Mouse (Mus musculus) heart, embryonic 14.5 days (tissue): ENCODE data around the gene Rps9. TPM values are rescaled to one million over a fixed set of nuclear protein-coding genes. Genes with fewer than 3 reads are reported as not detected.
"Not testable (repeated sequence)": the region's sequence is repeated elsewhere in the genome, so short reads cannot be mapped to it uniquely, and the experiment has no call there.

Experiments
- ATAC-seq: fragments of 200-750 bp; cut with Nextera tagmentation; 2 replicates; pipeline ENCODE4 v1.8.0; 2017; ENCODE audit warnings: low read depth, moderate TSS enrichment; ENCODE audit not compliant: insufficient number of reproducible peaks, insufficient read depth, low FRiP score
- H3K27ac ChIP-seq, 2 experiments: fragments of 200-500 bp in 1 of 2; fragments of 300-500 bp in 1 of 2; sonication (generic) in 1 of 2; replicated peaks in 1 of 2; 2 replicates each; pipeline ENCODE4 v1.5.1; 2012 to 2014; ENCODE audit warnings: low read depth in 2 of 2, low read length in 2 of 2, control low read depth in 1 of 2, mild to moderate bottlenecking in 1 of 2, mixed read lengths in 1 of 2; ENCODE audit not compliant: control insufficient read depth in 1 of 2, insufficient read depth in 1 of 2
- H3K27me3 ChIP-seq: fragments of 300-500 bp; sonication (generic); 2 replicates; pipeline ENCODE4 v1.6.1; 2014; ENCODE audit warnings: mild to moderate bottlenecking, low read length, control low read depth; ENCODE audit not compliant: control insufficient read depth, insufficient read depth
- H3K36me3 ChIP-seq: fragments of 300-500 bp; sonication (generic); 2 replicates; pipeline ENCODE4 v1.6.1; 2014; ENCODE audit warnings: mild to moderate bottlenecking, control low read depth, low read length, mixed read lengths; ENCODE audit not compliant: control insufficient read depth, insufficient read depth
- H3K4me1 ChIP-seq, 2 experiments: fragments of 200-500 bp in 1 of 2; fragments of 300-500 bp in 1 of 2; sonication (generic) in 1 of 2; 2 replicates each; pipeline ENCODE4 v1.6.1; 2012 to 2014; ENCODE audit warnings: low read length in 2 of 2, control low read depth in 1 of 2, mixed read lengths in 1 of 2; ENCODE audit not compliant: control insufficient read depth in 2 of 2, insufficient read depth in 2 of 2
- H3K4me2 ChIP-seq: fragments of 300-500 bp; sonication (generic); 2 replicates; pipeline ENCODE4 v1.6.1; 2014; ENCODE audit warnings: mild to moderate bottlenecking, low read length
- H3K4me3 ChIP-seq, 2 experiments: fragments of 200-500 bp in 1 of 2; fragments of 300-500 bp in 1 of 2; sonication (generic) in 1 of 2; 2 replicates each; pipeline ENCODE4 v1.5.1; 2012 to 2014; ENCODE audit warnings: low read length in 2 of 2, mild to moderate bottlenecking in 2 of 2, control low read depth in 1 of 2, low read depth in 1 of 2, moderate library complexity in 1 of 2; ENCODE audit not compliant: control insufficient read depth in 1 of 2, insufficient read depth in 1 of 2
- H3K9ac ChIP-seq: fragments of 300-500 bp; sonication (generic); 2 replicates; pipeline ENCODE4 v1.6.1; 2014; ENCODE audit warnings: mild to moderate bottlenecking, low read length
- H3K9me3 ChIP-seq: fragments of 300-500 bp; sonication (generic); 2 replicates; pipeline ENCODE4 v1.6.1; 2016; ENCODE audit warnings: low read length, control low read depth; ENCODE audit not compliant: control insufficient read depth
- WGBS: fragments of 180-500 bp; shearing (Covaris S2); extraction: QIAGEN DNeasy Blood & Tissue Kit; methylation state at CpG from one replicate; pipeline ENCODE4 v1.1.7; 2014; 5-methylcytosine and 5-hydroxymethylcytosine counted together
- polyA plus RNA-seq: library from polyadenylated mRNA; unstranded; fragments of >200 nt; fragmentation: Nextera tagmentation; extraction: Ambion mirVana; gene quantifications from 2 replicates; pipeline ENCODE4 v1.2.1, GENCODE M21; 2014

The Rps9 gene
- polyA plus RNA-seq, 1 experiment from 2014 or later, result 1,003 TPM

DNA sequence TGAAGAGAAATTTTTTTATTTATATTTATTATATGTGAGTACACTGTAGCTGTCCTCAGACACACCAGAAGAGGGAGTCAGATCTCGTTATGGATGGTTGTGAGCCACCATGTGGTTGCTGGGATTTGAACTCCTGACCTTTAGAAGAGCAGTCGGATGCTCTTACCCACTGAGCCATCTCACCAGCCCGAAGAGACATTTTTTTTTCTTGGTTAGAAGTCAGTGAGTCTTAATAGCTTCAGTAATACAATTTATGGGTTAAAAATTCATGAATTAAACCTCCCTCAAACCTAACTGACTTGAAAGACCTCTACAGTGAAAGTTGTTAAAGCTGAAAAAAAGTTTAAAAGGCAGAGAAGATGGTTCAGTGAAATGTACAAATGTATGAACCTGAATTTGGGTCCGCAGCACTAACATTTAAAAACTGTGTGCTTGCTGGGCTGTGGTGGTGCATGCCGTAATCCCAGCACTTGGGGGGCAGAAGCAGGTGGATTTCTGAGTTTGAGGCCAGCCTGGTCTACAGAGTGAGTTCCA is 4.7 kb downstream of the Rps9 start:
- WGBS, result 45% methylated on average over 5 of the region's 5 CpGs
- ATAC-seq, H3K27me3 ChIP-seq, H3K9me3 ChIP-seq, H3K4me2 ChIP-seq, H3K27ac ChIP-seq, H3K9ac ChIP-seq, H3K4me3 ChIP-seq: not testable (repeated sequence)
- Histone ChIP-seq H3K36me3 (peaks cover 41% of the 10 kb centered on the region), H3K4me1 (peaks cover 5 to 20% of the 10 kb centered on the region in 2 experiments)

DNA sequence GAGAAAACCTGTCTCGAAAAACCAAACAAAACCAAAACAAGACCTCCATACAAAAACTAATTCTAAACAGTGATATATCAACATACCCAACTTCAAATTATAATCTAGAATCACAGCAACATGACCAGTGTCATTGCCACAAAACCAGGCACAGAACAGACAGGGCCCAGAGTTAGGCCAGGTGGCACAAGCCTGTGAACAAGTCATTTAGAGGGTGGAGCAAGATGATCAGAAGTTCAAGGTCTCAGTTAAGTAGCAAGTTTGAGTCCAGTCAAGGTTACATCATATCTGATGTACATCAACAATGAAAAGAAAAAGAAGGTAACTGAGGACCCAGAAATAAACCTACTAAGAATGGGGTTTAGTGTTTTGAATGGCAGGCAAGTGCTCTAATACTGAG is 5.2 kb downstream of the Rps9 start:
- Histone ChIP-seq H3K4me2 (no peak overlapping the region), H3K27ac (no peak overlapping the region), H3K27me3 (no peaks in the 10 kb centered on the region), H3K9ac (no peak overlapping the region), H3K4me1 (peaks cover 5 to 20% of the 10 kb centered on the region in 2 experiments), H3K9me3 (no peaks in the 10 kb centered on the region), H3K36me3 (peaks cover 41% of the 10 kb centered on the region), H3K4me3 (no peak overlapping the region)
- 77% methylated on average over 1 of the region's 1 CpGs for WGBS
- ATAC-seq, result no peak

DNA sequence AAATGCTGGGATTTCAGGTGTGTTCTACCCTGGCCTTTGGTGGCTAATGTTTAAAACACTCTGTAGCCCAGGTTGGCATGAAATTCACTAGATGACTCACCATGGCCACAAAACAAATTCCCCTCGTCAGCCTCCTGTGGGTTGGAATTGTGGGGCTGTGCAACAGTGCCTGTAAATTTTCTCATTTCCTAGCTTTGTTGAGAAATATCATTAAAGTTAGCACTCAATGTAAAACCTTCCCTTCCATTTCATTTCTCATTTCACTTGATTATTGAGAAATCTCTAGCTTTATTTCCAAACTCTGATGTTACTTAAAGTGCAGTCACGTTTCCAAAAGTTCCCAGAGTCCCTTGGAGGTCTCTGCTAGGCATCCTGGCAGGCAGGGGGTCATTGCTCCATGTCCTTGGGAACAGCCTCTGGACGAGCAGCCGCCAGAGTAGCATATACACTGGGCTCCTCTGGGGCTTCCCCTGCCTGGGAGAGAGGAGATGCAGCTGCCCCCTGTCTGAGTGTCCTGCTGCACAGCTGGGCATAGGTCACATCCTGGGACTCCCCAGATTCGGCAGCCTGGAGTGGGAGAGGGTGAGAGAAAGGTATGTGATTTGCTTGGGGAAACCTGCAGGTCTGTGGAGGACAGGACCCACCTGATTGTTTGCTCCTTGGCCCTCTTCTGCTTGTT is 8.6 kb downstream of the Rps9 start:
- H3K36me3 ChIP-seq, result peaks cover 13% of the 10 kb centered on the region
- no peaks in the 10 kb centered on the region for H3K4me1 ChIP-seq
- H3K4me3 ChIP-seq, result no peak overlapping the region
- no peak for ATAC-seq
- no peaks in the 10 kb centered on the region for H3K9me3 ChIP-seq
- H3K4me2 ChIP-seq, result no peak overlapping the region
- H3K9ac ChIP-seq, result no peak overlapping the region
- H3K27me3 ChIP-seq, result no peaks in the 10 kb centered on the region
- no peak overlapping the region for H3K27ac ChIP-seq
- 29% methylated on average over 5 of the region's 5 CpGs for WGBS

DNA sequence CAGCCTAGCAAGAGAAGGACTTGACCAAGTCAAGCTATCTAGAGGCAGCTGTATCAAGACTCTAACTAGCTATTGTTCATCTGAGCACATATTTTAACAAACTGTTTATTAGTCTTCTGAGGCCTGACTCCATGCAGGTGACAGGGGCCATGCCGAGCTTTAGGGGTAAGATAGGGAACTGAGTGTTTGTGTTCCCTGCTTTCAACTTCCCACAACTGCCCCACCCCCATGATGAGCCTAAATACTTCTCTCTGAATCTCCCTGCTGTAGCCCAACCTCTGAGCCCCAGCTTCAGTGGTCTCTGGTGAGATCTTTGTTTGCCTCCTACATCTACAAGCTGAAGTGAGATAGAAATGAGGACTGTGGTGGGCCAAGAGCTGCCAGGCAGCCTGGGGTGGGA is 11.5 kb downstream of the Rps9 start:
- H3K27me3 ChIP-seq, result no peaks in the 10 kb centered on the region
- ATAC-seq, result no peak
- H3K9ac ChIP-seq, result no peak overlapping the region
- WGBS, result 39% methylated on average over 1 of the region's 1 CpGs
- H3K36me3 ChIP-seq, result peaks cover 2% of the 10 kb centered on the region; the same call in 1 of the 2 replicates
- no peak overlapping the region for H3K4me3 ChIP-seq
- no peak overlapping the region for H3K4me2 ChIP-seq
- H3K4me1 ChIP-seq, result no peaks in the 10 kb centered on the region
- H3K27ac ChIP-seq, result no peak overlapping the region
- H3K9me3 ChIP-seq, result no peaks in the 10 kb centered on the region

DNA sequence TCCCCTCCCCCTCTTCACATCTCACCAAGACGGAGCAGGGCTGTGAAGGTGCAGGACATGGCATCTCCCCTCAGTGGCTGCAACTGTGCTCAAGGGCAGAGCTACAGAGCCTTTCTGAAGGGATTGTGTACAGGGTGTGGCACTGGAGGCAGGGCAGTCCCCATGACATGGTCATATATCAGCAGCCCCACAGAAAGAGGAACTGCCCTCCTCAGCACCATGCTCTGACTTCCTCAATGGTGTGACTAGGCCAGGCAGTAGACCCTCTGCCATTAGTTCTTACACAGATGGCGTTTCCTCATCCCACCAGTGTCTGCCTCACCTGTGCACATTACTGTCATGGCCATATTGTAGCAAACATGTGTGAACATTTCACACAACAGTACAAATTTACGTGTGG is 16.5 kb downstream of the Rps9 start, which contains the start of gene Pirb:
Gene Pirb, minus strand, starts transcription at position 124 of the 400 bp plus-strand sequence.
- ATAC-seq, H3K36me3 ChIP-seq: not testable (repeated sequence)
- WGBS, result no CpG with 5 or more reads among the region's 3 CpGs

DNA sequence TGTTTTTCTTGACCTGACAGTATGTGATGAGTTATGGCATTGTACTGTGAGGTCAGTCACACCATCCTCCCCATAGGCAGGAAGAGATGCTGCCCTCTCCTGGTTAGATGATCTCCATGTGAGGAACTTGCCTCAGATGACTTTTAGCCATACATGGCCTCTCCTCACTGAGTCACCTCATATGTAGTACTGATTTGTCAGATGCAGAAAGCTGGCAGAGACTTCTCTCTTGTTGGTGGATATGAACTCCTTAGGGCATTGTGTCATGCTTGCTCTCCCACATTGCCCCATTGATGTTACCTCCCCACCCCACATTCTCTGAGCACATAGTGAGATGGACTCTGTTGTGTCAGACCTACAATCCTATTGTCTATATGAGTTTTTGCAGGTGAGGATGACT is 21.7 kb downstream of the Rps9 start:
- not testable (repeated sequence) for H3K4me1 ChIP-seq, H3K27me3 ChIP-seq, H3K9ac ChIP-seq, H3K9me3 ChIP-seq, H3K27ac ChIP-seq, H3K4me3 ChIP-seq, H3K36me3 ChIP-seq, H3K4me2 ChIP-seq, ATAC-seq

More for the DNA sequence above, 16.5 kb downstream of the Rps9 start, which contains the start of gene Pirb:
- H3K27me3 ChIP-seq, H3K27ac ChIP-seq, H3K9ac ChIP-seq, H3K9me3 ChIP-seq, H3K4me2 ChIP-seq, H3K4me3 ChIP-seq, H3K4me1 ChIP-seq: not testable (repeated sequence)

DNA sequence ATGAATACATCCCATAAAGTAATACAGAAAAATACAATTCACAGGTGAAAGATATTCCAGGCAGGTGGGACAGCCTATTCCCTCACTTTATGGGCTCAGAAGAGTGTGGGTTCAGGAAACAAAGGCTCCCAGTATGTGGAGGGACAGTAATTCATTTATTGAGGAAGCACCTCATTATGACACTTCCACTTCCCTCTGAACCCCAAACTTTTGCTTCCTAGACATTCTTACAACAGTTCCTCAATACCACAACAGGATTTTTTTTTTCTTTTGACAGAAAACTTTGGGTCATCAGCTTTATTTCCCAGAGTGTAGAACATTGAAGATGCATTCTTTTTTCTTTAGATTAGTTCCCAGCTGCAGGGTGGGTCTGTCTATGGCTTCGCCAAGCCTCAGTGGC is 28.9 kb downstream of the Rps9 start:
- not testable (repeated sequence) for H3K9ac ChIP-seq, H3K9me3 ChIP-seq, H3K27ac ChIP-seq, ATAC-seq, H3K4me2 ChIP-seq, H3K4me1 ChIP-seq, H3K36me3 ChIP-seq, H3K27me3 ChIP-seq, H3K4me3 ChIP-seq
- no CpG with 5 or more reads among the region's 1 CpGs for WGBS
